Mouse (Mus musculus): Measurements from ENCODE around the gene Ahnak.

GRCm38 (mm10) chr19:9110182-9110869 lies 121.2 kb downstream of the Ahnak start:
- TF ChIP-seq EP300 (IDR thresholded peaks at IDR 0.05; ENCODE audit: low read depth in 1 of 2, low read length in 2 of 2) (no peak), HCFC1 (IDR thresholded peaks at IDR 0.05; ENCODE audit: low read depth, low read length) (no peak), POLR2A (IDR thresholded peaks at IDR 0.05; ENCODE audit: control insufficient read depth in 1 of 2, insufficient read depth in 1 of 2, low read depth in 1 of 2, low read length in 2 of 2, poor library complexity in 1 of 2) (no peak), RAD21 (IDR thresholded peaks at IDR 0.05; ENCODE audit: low read depth, low read length) (no peak; the same call in none of the 2 replicates), CTCF (IDR thresholded peaks at IDR 0.05 in 2 of 3, conservative IDR thresholded peaks at IDR 0.05 in 1 of 3; ENCODE audit: control insufficient read depth in 1 of 3, insufficient read depth in 1 of 3, low read depth in 2 of 3, low read length in 3 of 3, poor library complexity in 1 of 3, severe bottlenecking in 1 of 3) (peak; percentile 57 to 98 (median 76)), KAT2A (conservative IDR thresholded peaks at IDR 0.05; ENCODE audit: low read depth, low read length) (no peak)

Data from MEL (cell line).